Mouse (Mus musculus) heart, adult 2 months (tissue): Measurements from ENCODE around the gene Rtp1.

Experiments
- CTCF ChIP-seq: fragments of 200-600 bp; IDR thresholded peaks from 2 replicates; pipeline ENCODE4 v1.8.1; 2022; ENCODE audit warnings: antibody characterized with exemption, mild to moderate bottlenecking, moderate library complexity
- POLR2A ChIP-seq: fragments of 200-500 bp; IDR thresholded peaks from 2 replicates; pipeline ENCODE4 v1.6.1; 2011; ENCODE audit warnings: mild to moderate bottlenecking, low read depth, low read length, control low read depth; ENCODE audit not compliant: insufficient read depth

GRCm38 (mm10) chr16:23401959-23402358, 27.0 kb upstream of the Rtp1 start:
- TF ChIP-seq CTCF (no peak), POLR2A (no peak)
